Mouse (Mus musculus) stomach, embryonic 16.5 days (tissue): ENCODE measurements around the gene Barx2. TPM values are rescaled to one million over a fixed set of nuclear protein-coding genes. Genes with fewer than 3 reads are reported as not detected.
A peak's percentile ranks its signal among the peaks of the same experiment; 100 is the strongest.

ENCODE experiments used
- ATAC-seq: fragments of 200-750 bp; cut with Nextera tagmentation; 2 replicates; pipeline ENCODE4 v1.8.0; 2017; ENCODE audit warnings: moderate number of reproducible peaks, moderate TSS enrichment; ENCODE audit not compliant: insufficient read depth, low FRiP score
- H3K27ac ChIP-seq: fragments of 300-500 bp; sonication (generic); 2 replicates; pipeline ENCODE4 v1.5.1; 2014; ENCODE audit warnings: low read length
- H3K27me3 ChIP-seq: fragments of 300-500 bp; sonication (generic); 2 replicates; pipeline ENCODE4 v1.6.1; 2014; ENCODE audit warnings: low read length, control low read depth, mixed read lengths; ENCODE audit not compliant: control insufficient read depth, insufficient read depth
- H3K36me3 ChIP-seq: fragments of 300-500 bp; sonication (generic); 2 replicates; pipeline ENCODE4 v1.6.1; 2014; ENCODE audit warnings: low read length; ENCODE audit not compliant: control insufficient read depth, insufficient read depth
- H3K4me1 ChIP-seq: fragments of 300-500 bp; sonication (generic); 2 replicates; pipeline ENCODE4 v1.6.1; 2014; ENCODE audit warnings: low read length, control low read depth, mixed read lengths; ENCODE audit not compliant: control insufficient read depth, insufficient read depth
- H3K4me2 ChIP-seq: fragments of 300-500 bp; sonication (generic); 2 replicates; pipeline ENCODE4 v1.6.1; 2014; ENCODE audit warnings: low read depth, low read length, mixed read lengths
- H3K4me3 ChIP-seq: fragments of 300-500 bp; sonication (generic); replicated peaks from 2 replicates; pipeline ENCODE4 v1.5.1; 2014; ENCODE audit warnings: mild to moderate bottlenecking, low read length
- H3K9ac ChIP-seq: fragments of 300-500 bp; sonication (generic); 2 replicates; pipeline ENCODE4 v1.6.1; 2014; ENCODE audit warnings: low read length
- H3K9me3 ChIP-seq: fragments of 300-500 bp; sonication (generic); replicated peaks from 2 replicates; pipeline ENCODE4 v1.6.1; 2016; ENCODE audit warnings: low read length, control low read depth; ENCODE audit not compliant: control insufficient read depth
- WGBS: fragments of 180-500 bp; shearing (Covaris S2); extraction: QIAGEN DNeasy Blood & Tissue Kit; methylation state at CpG from one replicate; pipeline ENCODE4 v1.1.7; 2014; 5-methylcytosine and 5-hydroxymethylcytosine counted together
- polyA plus RNA-seq: library from polyadenylated mRNA; unstranded; fragments of >200 nt; fragmentation: Nextera tagmentation; extraction: Ambion mirVana; gene quantifications from 2 replicates; pipeline ENCODE4 v1.2.1, GENCODE M21; 2015

The Barx2 gene
- polyA plus RNA-seq, 1 experiment from 2014 or later = 1.4 TPM

DNA sequence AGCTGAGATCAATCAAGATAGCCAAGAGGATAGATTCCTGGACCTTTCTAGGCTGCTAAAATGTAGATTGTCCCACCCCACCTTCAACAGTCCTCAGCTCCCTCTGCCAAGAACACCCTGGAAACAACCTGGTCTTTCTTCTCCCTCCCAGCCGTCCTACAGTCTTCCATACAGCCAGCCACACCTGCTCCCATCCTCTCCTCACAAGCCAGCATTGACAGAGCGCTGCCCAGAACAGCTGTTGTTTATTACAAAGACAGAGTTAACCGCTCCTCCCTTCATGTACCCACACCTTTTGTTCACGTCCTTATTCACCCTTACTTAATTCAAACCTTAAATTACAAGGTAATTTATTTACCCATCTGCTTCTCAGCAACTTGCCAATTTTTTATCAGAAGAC is 41.9 kb downstream of the Barx2 start:
- no peak for ATAC-seq

GRCm38 (mm10) chr9:31868823-31869460 is 44.3 kb downstream of the Barx2 start:
- H3K4me3 ChIP-seq = no peak overlapping the region
- no peaks in the 10 kb centered on the region for H3K36me3 ChIP-seq
- 79% methylated on average over 2 of the region's 2 CpGs for WGBS
- H3K27me3 ChIP-seq = no peaks in the 10 kb centered on the region
- no peak overlapping the region for H3K9ac ChIP-seq
- no peaks in the 10 kb centered on the region for H3K4me1 ChIP-seq
- H3K27ac ChIP-seq = no peak overlapping the region
- H3K9me3 ChIP-seq = no peaks in the 10 kb centered on the region
- H3K4me2 ChIP-seq = no peak overlapping the region
- no peak for ATAC-seq

More for the DNA sequence above, 41.9 kb downstream of the Barx2 start:
- H3K4me2 ChIP-seq = no peak overlapping the region
- no peaks in the 10 kb centered on the region for H3K36me3 ChIP-seq
- H3K9ac ChIP-seq = no peak overlapping the region
- no peak overlapping the region for H3K27ac ChIP-seq
- no peaks in the 10 kb centered on the region for H3K27me3 ChIP-seq
- WGBS = 45% methylated on average over 4 of the region's 4 CpGs
- no peak overlapping the region for H3K4me3 ChIP-seq
- H3K4me1 ChIP-seq = no peaks in the 10 kb centered on the region
- no peaks in the 10 kb centered on the region for H3K9me3 ChIP-seq

GRCm38 (mm10) chr9:31863830-31864229 is 49.4 kb downstream of the Barx2 start:
- 51% methylated on average over 6 of the region's 6 CpGs for WGBS
- ATAC-seq = no peak
- Histone ChIP-seq H3K9ac (no peak overlapping the region), H3K4me2 (no peak overlapping the region), H3K4me3 (no peak overlapping the region), H3K4me1 (peaks cover under 1% of the 10 kb centered on the region), H3K36me3 (no peaks in the 10 kb centered on the region), H3K9me3 (no peaks in the 10 kb centered on the region), H3K27me3 (no peaks in the 10 kb centered on the region; the same call in 1 of the 2 replicates), H3K27ac (no peak overlapping the region)

- ATAC-seq = no peak
- H3K9me3 ChIP-seq = no peaks in the 10 kb centered on the region
- no peak overlapping the region for H3K4me2 ChIP-seq
- H3K27ac ChIP-seq = no peak overlapping the region
- no peaks in the 10 kb centered on the region for H3K36me3 ChIP-seq
- 63% methylated on average over 5 of the region's 5 CpGs for WGBS
- H3K9ac ChIP-seq = no peak overlapping the region
- H3K4me3 ChIP-seq = no peak overlapping the region
- no peaks in the 10 kb centered on the region; the same call in 1 of the 2 replicates for H3K27me3 ChIP-seq
- peaks cover 4% of the 10 kb centered on the region for H3K4me1 ChIP-seq
Observed at GRCm38 (mm10) chr9:31859446-31859845, 53.8 kb downstream of the Barx2 start.

GRCm38 (mm10) chr9:31858720-31859340 is 54.4 kb downstream of the Barx2 start:
- Histone ChIP-seq H3K27me3 (no peaks in the 10 kb centered on the region; the same call in 1 of the 2 replicates), H3K36me3 (no peaks in the 10 kb centered on the region), H3K4me1 (peaks cover 4% of the 10 kb centered on the region), H3K9me3 (no peaks in the 10 kb centered on the region), H3K9ac (peak overlapping the region; percentile 58), H3K4me2 (peak overlapping the region; percentile 53), H3K27ac (no peak overlapping the region), H3K4me3 (peak overlapping the region; percentile 26)
- 4% methylated on average over 20 of the region's 20 CpGs for WGBS
- ATAC-seq = no peak

- peaks cover 4% of the 10 kb centered on the region for H3K4me1 ChIP-seq
- no peak overlapping the region for H3K9ac ChIP-seq
- no peak overlapping the region for H3K4me3 ChIP-seq
- H3K27ac ChIP-seq = no peak overlapping the region
- no peak for ATAC-seq
- H3K4me2 ChIP-seq = no peak overlapping the region
- H3K9me3 ChIP-seq = no peaks in the 10 kb centered on the region
- 78% methylated on average over 1 of the region's 1 CpGs for WGBS
- H3K36me3 ChIP-seq = no peaks in the 10 kb centered on the region
- H3K27me3 ChIP-seq = no peaks in the 10 kb centered on the region; the same call in 1 of the 2 replicates
Observed at GRCm38 (mm10) chr9:31857512-31857911, 55.8 kb downstream of the Barx2 start.

GRCm38 (mm10) chr9:31856437-31856836 is 56.8 kb downstream of the Barx2 start:
- H3K27ac ChIP-seq = no peak overlapping the region
- no peaks in the 10 kb centered on the region for H3K36me3 ChIP-seq
- H3K9ac ChIP-seq = no peak overlapping the region
- 33% methylated on average over 8 of the region's 8 CpGs for WGBS
- H3K4me2 ChIP-seq = no peak overlapping the region
- peaks cover 4% of the 10 kb centered on the region for H3K4me1 ChIP-seq
- no peak for ATAC-seq
- no peaks in the 10 kb centered on the region for H3K9me3 ChIP-seq
- no peaks in the 10 kb centered on the region; the same call in 1 of the 2 replicates for H3K27me3 ChIP-seq
- no peak overlapping the region for H3K4me3 ChIP-seq

DNA sequence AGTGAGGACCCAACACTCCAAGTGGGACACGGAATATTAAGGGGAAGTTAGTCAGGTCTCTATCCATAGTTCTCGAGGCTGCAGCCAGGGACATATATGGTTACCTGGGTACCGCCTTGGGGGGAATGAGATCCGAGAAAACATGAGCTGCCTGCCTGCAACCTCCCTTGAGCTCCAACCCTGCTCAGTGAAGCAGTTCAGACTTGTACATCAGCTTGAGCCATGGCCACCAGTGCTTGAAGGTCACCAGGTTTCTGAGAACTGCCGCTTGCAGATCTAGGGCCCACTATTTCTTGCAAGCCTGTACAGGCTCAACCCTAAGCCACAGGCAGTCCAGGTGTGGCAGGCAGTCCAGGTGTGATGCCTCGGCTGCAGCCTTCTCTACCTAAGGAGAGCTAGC is 57.6 kb downstream of the Barx2 start:
- peaks cover 4% of the 10 kb centered on the region for H3K4me1 ChIP-seq
- no peak overlapping the region for H3K4me2 ChIP-seq
- H3K27ac ChIP-seq = no peak overlapping the region
- no peaks in the 10 kb centered on the region for H3K9me3 ChIP-seq
- H3K36me3 ChIP-seq = no peaks in the 10 kb centered on the region
- WGBS = 80% methylated on average over 6 of the region's 6 CpGs
- ATAC-seq = no peak
- H3K4me3 ChIP-seq = no peak overlapping the region
- H3K9ac ChIP-seq = no peak overlapping the region
- H3K27me3 ChIP-seq = no peaks in the 10 kb centered on the region; the same call in 1 of the 2 replicates

GRCm38 (mm10) chr9:31851710-31852109 is 61.6 kb downstream of the Barx2 start:
- no peaks in the 10 kb centered on the region for H3K4me1 ChIP-seq
- H3K27ac ChIP-seq = peak overlapping the region; percentile 42; the same call in 1 of the 2 replicates
- no peaks in the 10 kb centered on the region for H3K36me3 ChIP-seq
- no peak overlapping the region for H3K4me2 ChIP-seq
- WGBS = 46% methylated on average over 8 of the region's 8 CpGs
- no peak overlapping the region for H3K9ac ChIP-seq
- no peaks in the 10 kb centered on the region for H3K27me3 ChIP-seq
- ATAC-seq = peak; percentile 88
- H3K4me3 ChIP-seq = no peak overlapping the region
- H3K9me3 ChIP-seq = no peaks in the 10 kb centered on the region
